Mouse (Mus musculus): Measurements from ENCODE around the gene Gm11444. TPM values are rescaled to one million over a fixed set of nuclear protein-coding genes. Genes with fewer than 3 reads are reported as not detected.

Gm11444 gene
- total and polyA plus RNA-seq, 3 experiments = not detected

GRCm38 (mm10) chr11:85890563-85890845 is 40.4 kb upstream of the Gm11444 start:
- Histone ChIP-seq H3K4me1 (ENCODE audit: control insufficient read depth in 1 of 2, insufficient read depth in 2 of 2) (peaks cover 20 to 37% of the 10 kb centered on the region in 2 experiments), H3K9ac (ENCODE audit: insufficient read depth, low read depth) (no peak overlapping the region), H3K27me3 (replicated peaks) (peaks cover 2% of the 10 kb centered on the region), H3K79me2 (replicated peaks; ENCODE audit: control insufficient read depth, extremely low read depth, insufficient read depth, poor library complexity, severe bottlenecking) (no peaks in the 10 kb centered on the region), H3K27ac (ENCODE audit: insufficient read depth, low read depth) (no peak overlapping the region), H3K36me3 (replicated peaks in 1 of 2; ENCODE audit: control insufficient read depth in 1 of 2, insufficient read depth in 1 of 2, low read length in 1 of 2) (no peaks in the 10 kb centered on the region), H3K4me2 (ENCODE audit: insufficient read depth, low read depth, poor library complexity, severe bottlenecking) (peak overlapping the region; percentile 52), H3K9me3 (replicated peaks; ENCODE audit: low read length) (no peaks in the 10 kb centered on the region), H3K4me3 (replicated peaks in 1 of 3; ENCODE audit: low read depth in 2 of 3, low read length in 2 of 3, poor library complexity in 1 of 3) (no peak overlapping the region)
- no peak for DNase-seq (ENCODE audit: extremely low read depth)
- no peak for TF ChIP-seq MEF2A (IDR thresholded peaks at IDR 0.05; ENCODE audit: borderline replicate concordance, low read depth, low read length)
- TF ChIP-seq POLR2AphosphoS2 (IDR thresholded peaks at IDR 0.05; ENCODE audit: low read depth, low read length) = no peak
- dilution Hi-C loops (cut with MboI; ENCODE audit: extremely low pct_ligation_motif_present, extremely low pct_unique_long_range_greater_than_20kb, low sequenced_read_pairs) (no loop called here), in situ Hi-C loops (cut with MboI; ENCODE audit: low pct_ligation_motif_present, low pct_unique_long_range_greater_than_20kb, low sequenced_read_pairs) (no loop called here)

- peaks cover 20 to 37% of the 10 kb centered on the region in 2 experiments for H3K4me1 ChIP-seq (ENCODE audit: control insufficient read depth in 1 of 2, insufficient read depth in 2 of 2)
- no peak for DNase-seq (ENCODE audit: extremely low read depth)
- peaks cover 2% of the 10 kb centered on the region for H3K27me3 ChIP-seq (replicated peaks)
- TF ChIP-seq USF1 (IDR thresholded peaks at IDR 0.05; ENCODE audit: low read depth, low read length) (no peak), TCF12 (IDR thresholded peaks at IDR 0.05; ENCODE audit: low read depth, low read length) (no peak), SIN3A (IDR thresholded peaks at IDR 0.05; ENCODE audit: low read length) (no peak), NELFE (IDR thresholded peaks at IDR 0.05; ENCODE audit: low read depth, low read length) (no peak), MAFK (IDR thresholded peaks at IDR 0.05; ENCODE audit: insufficient replicate concordance, low read length) (no peak), PAX5 (IDR thresholded peaks at IDR 0.05; ENCODE audit: low read length) (no peak), CHD2 (IDR thresholded peaks at IDR 0.05; ENCODE audit: low read length) (no peak), RCOR1 (conservative IDR thresholded peaks at IDR 0.05; ENCODE audit: low read depth, low read length) (no peak), TBP (conservative IDR thresholded peaks at IDR 0.05; ENCODE audit: low read depth, low read length) (no peak), MEF2A (IDR thresholded peaks at IDR 0.05; ENCODE audit: borderline replicate concordance, low read depth, low read length) (no peak), CTCF (conservative IDR thresholded peaks at IDR 0.05 in 1 of 2, IDR thresholded peaks at IDR 0.05 in 1 of 2; ENCODE audit: low read depth in 2 of 2, low read length in 2 of 2) (no peak), USF2 (conservative IDR thresholded peaks at IDR 0.05; ENCODE audit: low read depth, low read length) (no peak), UBTF (IDR thresholded peaks at IDR 0.05; ENCODE audit: low read depth, low read length) (no peak), ELF1 (IDR thresholded peaks at IDR 0.05; ENCODE audit: low read depth, low read length) (no peak), ETS1 (conservative IDR thresholded peaks at IDR 0.05; ENCODE audit: low read depth, low read length) (no peak), ZMIZ1 (IDR thresholded peaks at IDR 0.05; ENCODE audit: low read depth, low read length) (no peak), SMC3 (IDR thresholded peaks at IDR 0.05; ENCODE audit: low read depth, low read length) (no peak), CHD1 (IDR thresholded peaks at IDR 0.05; ENCODE audit: low read depth, low read length) (no peak), KAT2A (IDR thresholded peaks at IDR 0.05; ENCODE audit: insufficient replicate concordance, low read length) (no peak)
- H3K27ac ChIP-seq (ENCODE audit: insufficient read depth, low read depth) = no peak overlapping the region
- H3K9me3 ChIP-seq (replicated peaks; ENCODE audit: low read length) = no peaks in the 10 kb centered on the region
- no peak overlapping the region for H3K4me3 ChIP-seq (replicated peaks in 1 of 3; ENCODE audit: low read depth in 2 of 3, low read length in 2 of 3, poor library complexity in 1 of 3)
- in situ Hi-C loops (cut with MboI; ENCODE audit: low pct_ligation_motif_present, low pct_unique_long_range_greater_than_20kb, low sequenced_read_pairs) = no loop called here
- no peak overlapping the region for H3K9ac ChIP-seq (ENCODE audit: insufficient read depth, low read depth)
- H3K36me3 ChIP-seq (replicated peaks in 1 of 2; ENCODE audit: control insufficient read depth in 1 of 2, insufficient read depth in 1 of 2, low read length in 1 of 2) = no peaks in the 10 kb centered on the region
- no peaks in the 10 kb centered on the region for H3K79me2 ChIP-seq (replicated peaks; ENCODE audit: control insufficient read depth, extremely low read depth, insufficient read depth, poor library complexity, severe bottlenecking)
- no peak overlapping the region for H3K4me2 ChIP-seq (ENCODE audit: insufficient read depth, low read depth, poor library complexity, severe bottlenecking)
- dilution Hi-C loops (cut with MboI; ENCODE audit: extremely low pct_ligation_motif_present, extremely low pct_unique_long_range_greater_than_20kb, low sequenced_read_pairs) = no loop called here
These were observed 39.8 kb upstream of the Gm11444 start for GRCm38 (mm10) chr11:85889730-85890562.

All from CH12.LX (cell line).